Mouse (Mus musculus) gastrocnemius, postnatal 25 days (tissue): ENCODE data around the gene Kcp. TPM values are rescaled to one million over a fixed set of nuclear protein-coding genes. Genes with fewer than 3 reads are reported as not detected.

ENCODE experiments used
- total RNA-seq, 2 experiments: library from RNA; stranded (reverse); gene quantifications; 1 replicate in 1 of 2; 2 replicates in 1 of 2; pipeline ENCODE4 v1.2.3; 2021

Kcp gene
- total RNA-seq, 2 experiments from 2014 or later, result 5.1 to 5.7 TPM

Other genes starting within 250 kb of the Kcp start
- gene Hilpda, start 235.5 kb downstream of the Kcp start, total RNA-seq, result 1 to 10 TPM; 3.5 to 4.2 TPM
- not detected for gene Fam71f2, start 228.4 kb downstream of the Kcp start, total RNA-seq
- gene Fam71f1, start 188.8 kb downstream of the Kcp start, total RNA-seq, result not detected
- 100 to 1,000 TPM in 1 of 2 experiments, 10 to 100 TPM in 1; 99.7 to 108 TPM for gene Calu, start 159.9 kb downstream of the Kcp start, total RNA-seq
- gene Opn1sw, start 119.5 kb downstream of the Kcp start, total RNA-seq, result under 1 TPM; 0.13 to 0.32 TPM
- 10 to 100 TPM in 1 of 2 experiments, 1 to 10 TPM in 1; 8.0 to 14.1 TPM for gene Ccdc136, start 111.6 kb downstream of the Kcp start, total RNA-seq
- gene Flnc, start 74.7 kb downstream of the Kcp start, total RNA-seq, result 100 to 1,000 TPM; 420 to 954 TPM
- 100 to 1,000 TPM in 1 of 2 experiments, 10 to 100 TPM in 1; 90.2 to 102 TPM for gene Atp6v1f, start 40.2 kb downstream of the Kcp start, total RNA-seq
- not detected for gene Atp6v1fnb, start 36.5 kb downstream of the Kcp start, total RNA-seq
- 1 to 10 TPM; 1.4 to 8.5 TPM for gene Irf5, start 18.7 kb upstream of the Kcp start, total RNA-seq
- gene Tnpo3, start 101.9 kb upstream of the Kcp start, total RNA-seq, result 10 to 100 TPM; 28.5 to 30.8 TPM
- 1 to 10 TPM; 2.8 to 3.1 TPM for gene Tspan33, start 186.3 kb upstream of the Kcp start, total RNA-seq
- 1 to 10 TPM; 5.5 to 5.9 TPM for gene Smo, start 227.6 kb upstream of the Kcp start, total RNA-seq